Mouse (Mus musculus) embryonic fibroblast, embryonic 13.5 days (primary cell): ENCODE measurements around the gene Nfu1.
A peak's percentile ranks its signal among the peaks of the same experiment; 100 is the strongest.

Experiments used
- CTCF ChIP-seq: IDR thresholded peaks from 2 replicates; pipeline ENCODE4 v1.5.1; 2011; ENCODE audit warnings: mild to moderate bottlenecking, control low read depth, low read length, moderate library complexity, borderline replicate concordance; ENCODE audit not compliant: insufficient read depth
- POLR2A ChIP-seq: IDR thresholded peaks from 2 replicates; pipeline ENCODE4 v1.6.1; 2011; ENCODE audit warnings: low read depth, mild to moderate bottlenecking, control low read depth, low read length, moderate library complexity

- no peak for TF ChIP-seq CTCF
- TF ChIP-seq POLR2A: peak; percentile 98
Measured at GRCm38 (mm10) chr6:87009692-87010328, 774 bp downstream of the Nfu1 start.
